Mouse (Mus musculus): ENCODE measurements around the gene Xpo4.
A peak's percentile ranks its signal among the peaks of the same experiment; 100 is the strongest.

The Xpo4 gene

GRCm38 (mm10) chr14:57609816-57610329 is 55.4 kb downstream of the Xpo4 start:
- no peak for DNase-seq (ENCODE audit: low spot score)

DNA sequence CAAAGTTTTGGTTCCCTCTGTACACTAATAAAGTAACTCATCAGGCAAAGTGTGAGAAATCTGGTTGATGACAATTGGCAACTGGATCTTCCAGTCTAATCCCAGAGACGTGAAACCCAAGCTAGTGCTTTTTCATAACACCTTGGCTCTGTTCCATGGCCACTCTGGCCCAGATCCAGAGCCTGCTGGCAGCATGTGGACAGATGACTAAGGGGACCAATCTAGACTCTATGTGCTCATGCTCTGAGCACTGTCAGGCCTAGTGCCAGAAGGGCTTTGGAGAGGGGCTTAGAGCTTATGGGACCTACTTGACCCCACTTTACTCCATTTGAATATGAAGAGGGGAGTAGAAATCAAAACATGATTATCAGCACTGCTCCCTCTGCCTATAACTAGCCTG is 57.7 kb downstream of the Xpo4 start:
- peak; percentile 78 for DNase-seq (ENCODE audit: low spot score)

DNA sequence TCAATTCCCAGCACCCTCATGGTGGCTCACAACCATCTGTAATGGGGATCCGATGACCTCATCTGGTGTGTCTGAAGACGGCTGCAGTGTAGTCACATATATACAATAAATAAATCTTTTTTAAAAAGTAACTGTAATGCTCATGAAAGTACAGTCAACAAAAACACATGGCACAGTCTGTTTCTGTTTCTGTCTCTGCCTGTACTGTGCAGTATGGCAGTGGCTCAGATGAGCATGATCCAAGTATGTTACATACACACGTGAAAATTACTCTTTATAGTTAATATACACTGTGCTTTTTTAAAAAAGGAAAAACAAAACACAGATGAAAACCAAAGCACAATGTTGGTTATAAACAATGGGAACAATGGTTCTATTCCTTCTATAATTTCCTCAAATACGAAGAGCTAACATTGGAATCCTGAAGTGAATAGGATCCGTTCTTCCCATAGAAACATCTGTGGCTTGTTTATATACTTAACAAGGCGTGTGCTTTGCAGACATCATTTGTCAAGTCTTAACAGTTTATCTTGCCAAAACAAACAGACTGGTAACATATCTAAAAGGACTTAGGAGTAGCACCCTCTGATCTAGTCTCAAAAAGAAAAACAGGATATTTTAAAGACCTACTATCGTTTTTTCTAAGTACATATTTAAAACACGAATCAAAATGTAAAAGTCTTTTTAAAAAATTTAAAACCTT is 58.4 kb downstream of the Xpo4 start:
- no peak for DNase-seq (ENCODE audit: low spot score)

DNA sequence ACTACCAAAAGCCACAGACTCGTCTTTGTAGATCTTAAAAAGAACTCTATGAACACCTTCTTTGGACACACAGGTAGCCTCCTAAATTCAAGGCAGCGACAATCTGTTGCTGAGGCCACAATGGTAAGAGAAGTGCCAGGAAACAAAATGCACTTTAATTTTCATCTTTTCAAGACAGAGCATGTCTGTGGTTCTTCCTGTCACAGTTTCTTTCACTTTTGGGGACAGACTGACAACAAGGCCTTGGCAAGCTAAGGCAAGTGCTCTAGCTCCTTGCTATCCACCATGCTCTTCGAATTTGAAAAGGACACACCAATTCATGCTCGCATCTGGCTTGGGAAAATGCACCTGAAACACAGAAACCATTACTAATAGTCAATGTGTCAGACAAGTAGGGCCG is 72.0 kb downstream of the Xpo4 start:
- DNase-seq (ENCODE audit: low spot score), result no peak

- no peak for DNase-seq (ENCODE audit: low spot score)
Observed at GRCm38 (mm10) chr14:57591830-57592229, 73.4 kb downstream of the Xpo4 start.

DNA sequence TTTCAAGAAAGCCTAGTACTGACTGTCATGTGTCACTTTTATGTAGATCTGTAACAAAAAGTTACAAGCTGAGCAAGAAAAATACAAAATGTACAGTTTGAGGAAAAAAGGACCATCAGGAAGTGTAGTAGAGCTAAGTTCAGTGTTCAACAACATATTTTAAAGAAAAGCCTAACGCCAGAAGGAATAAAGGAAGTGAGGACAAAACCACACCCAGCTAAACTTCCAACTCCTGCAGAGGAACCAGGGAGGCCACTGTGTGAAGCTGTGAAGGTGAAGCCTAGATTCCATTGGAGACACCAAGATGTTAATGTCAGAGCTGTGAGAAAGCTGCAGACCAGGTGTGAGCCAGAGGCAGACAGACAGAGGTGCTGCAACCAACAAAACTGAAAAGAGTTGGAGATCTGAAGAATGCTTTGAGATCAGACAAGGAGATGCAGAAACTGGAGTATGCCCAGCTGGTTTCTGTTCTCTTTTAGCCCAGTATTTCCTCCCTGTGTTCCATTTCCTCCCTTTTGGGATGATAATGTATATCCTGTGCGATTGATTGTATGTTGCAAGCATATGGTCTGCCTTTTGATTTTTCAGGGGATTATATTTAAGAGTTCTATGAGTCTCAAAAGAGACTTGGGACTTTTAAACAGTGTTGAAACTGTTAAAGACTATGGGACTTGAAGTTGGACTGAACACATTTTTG is 88.7 kb downstream of the Xpo4 start:
- no peak for DNase-seq (ENCODE audit: low spot score)

DNA sequence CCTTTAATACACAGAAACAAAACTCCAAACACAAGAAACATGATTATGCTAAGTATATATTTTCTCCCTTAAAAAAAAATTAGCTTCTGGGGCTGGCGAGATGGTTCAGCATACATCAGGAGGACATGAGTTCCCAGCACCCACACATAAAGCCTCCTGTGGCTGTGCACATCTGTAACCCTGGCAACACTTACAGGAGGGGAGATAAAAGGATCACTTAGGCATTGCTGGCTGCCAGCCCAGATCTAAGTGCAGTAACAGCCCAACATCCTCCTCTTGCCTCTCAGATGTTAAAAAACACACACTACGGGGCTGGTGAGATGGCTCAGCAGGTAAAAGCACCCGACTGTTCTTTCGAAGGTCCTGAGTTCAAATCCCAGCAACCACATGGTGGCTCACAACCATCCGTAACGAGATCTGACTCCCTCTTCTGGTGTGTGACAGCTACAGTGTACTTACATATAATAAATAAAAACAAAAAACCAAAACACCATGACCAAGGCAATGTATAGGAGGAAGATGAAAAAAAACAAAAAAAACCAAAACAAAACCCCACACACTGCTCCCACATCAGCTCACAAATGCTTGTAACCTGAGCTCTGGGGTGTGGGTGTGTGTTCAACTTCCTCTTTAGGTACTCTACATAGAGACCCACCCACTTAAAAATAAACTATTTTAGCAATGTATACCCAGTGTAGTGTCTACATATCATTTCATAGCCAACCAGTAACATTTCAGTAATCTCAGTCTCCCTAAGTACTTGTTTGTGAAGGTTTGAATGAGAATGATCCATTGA is 90.2 kb downstream of the Xpo4 start:
- DNase-seq (ENCODE audit: low spot score), result no peak

- peak; percentile 87 for DNase-seq (ENCODE audit: low spot score)
Observed at GRCm38 (mm10) chr14:57571155-57572133, 93.8 kb downstream of the Xpo4 start, which contains the start of gene Eef1akmt1. Gene Eef1akmt1 (minus strand): TSS chr14:57571612.

- no peak for DNase-seq (ENCODE audit: low spot score)
Observed at GRCm38 (mm10) chr14:57565626-57566025, 99.6 kb downstream of the Xpo4 start.

DNA sequence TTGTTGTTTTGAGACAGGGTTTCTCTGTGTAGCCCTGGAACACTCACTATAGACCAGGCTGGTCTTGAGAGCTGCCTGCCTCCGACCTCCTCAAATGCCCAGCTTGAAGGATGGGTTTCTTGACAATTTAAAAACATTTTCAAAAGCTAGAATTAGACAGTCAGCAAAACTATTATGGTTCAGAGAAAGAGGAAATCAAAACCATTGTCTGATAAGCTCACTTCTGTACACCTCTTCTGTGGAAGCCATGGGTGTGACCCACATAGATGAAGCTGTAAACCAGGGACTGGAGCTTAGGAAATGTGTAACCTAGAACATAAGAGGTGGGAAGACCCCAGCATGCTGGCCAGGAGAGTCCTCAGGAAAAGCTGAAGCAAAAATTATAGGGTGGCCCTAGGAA is 108.3 kb downstream of the Xpo4 start:
- DNase-seq (ENCODE audit: low spot score), result no peak

DNA sequence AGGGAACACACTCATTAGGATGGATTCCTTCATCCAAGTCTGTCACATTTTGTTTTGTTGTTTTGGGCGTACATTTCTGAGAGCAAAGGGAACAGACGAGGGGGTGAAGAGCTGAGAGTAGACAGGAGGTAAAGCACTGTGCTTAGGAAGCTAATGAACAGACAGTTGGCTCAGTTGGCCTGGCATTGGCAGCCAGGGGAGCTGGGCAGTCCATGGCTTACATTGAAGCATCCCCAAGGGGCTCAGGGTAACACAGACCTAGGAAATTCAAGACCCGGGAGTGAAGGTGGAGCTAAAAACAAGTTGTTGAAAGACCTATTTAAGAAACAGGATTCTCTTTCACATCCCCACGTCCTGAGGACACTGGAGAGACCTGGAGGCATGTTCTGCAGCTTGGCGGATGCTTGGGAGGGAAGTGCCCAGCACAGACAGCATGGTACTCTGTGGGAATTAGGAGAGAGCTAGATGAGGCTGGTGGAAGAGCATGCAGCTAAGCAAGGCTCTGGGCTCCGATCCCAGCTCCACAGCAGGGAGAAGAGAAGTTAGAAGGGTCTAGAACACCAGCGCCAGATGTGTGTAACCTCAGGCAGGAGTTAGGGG is 109.7 kb downstream of the Xpo4 start:
- no peak for DNase-seq (ENCODE audit: low spot score)

GRCm38 (mm10) chr14:57554434-57554833 is 110.8 kb downstream of the Xpo4 start:
- DNase-seq (ENCODE audit: low spot score), result no peak

GRCm38 (mm10) chr14:57552945-57553344 is 112.3 kb downstream of the Xpo4 start:
- DNase-seq (ENCODE audit: low spot score), result no peak

GRCm38 (mm10) chr14:57547062-57547461 is 118.2 kb downstream of the Xpo4 start:
- no peak for DNase-seq (ENCODE audit: low spot score)

DNA sequence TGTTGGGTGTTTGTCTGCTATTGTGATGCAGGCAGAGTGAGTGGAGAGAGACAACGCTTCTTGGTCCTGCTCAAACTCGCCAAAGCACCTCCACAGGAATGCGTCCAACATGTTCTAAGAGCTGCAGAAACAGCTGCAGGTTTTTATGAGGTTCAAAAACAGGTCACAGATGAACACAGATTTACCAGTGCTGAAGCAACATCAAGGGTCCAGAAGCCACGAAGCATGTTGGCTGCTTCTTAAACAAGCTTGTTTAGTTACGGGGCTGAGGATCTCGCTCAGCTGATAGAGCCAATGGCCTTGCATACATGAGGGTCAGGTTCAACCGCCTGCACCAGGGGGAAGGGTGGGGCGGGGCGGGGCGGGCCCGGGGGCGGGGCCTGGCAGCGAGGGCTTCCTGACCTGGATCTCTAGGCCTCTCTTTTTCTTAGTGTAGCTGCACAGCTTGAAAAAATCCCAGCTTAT is 118.6 kb downstream of the Xpo4 start:
- DNase-seq (ENCODE audit: low spot score), result no peak

GRCm38 (mm10) chr14:57546131-57546530 is 119.1 kb downstream of the Xpo4 start:
- no peak for DNase-seq (ENCODE audit: low spot score)

DNA sequence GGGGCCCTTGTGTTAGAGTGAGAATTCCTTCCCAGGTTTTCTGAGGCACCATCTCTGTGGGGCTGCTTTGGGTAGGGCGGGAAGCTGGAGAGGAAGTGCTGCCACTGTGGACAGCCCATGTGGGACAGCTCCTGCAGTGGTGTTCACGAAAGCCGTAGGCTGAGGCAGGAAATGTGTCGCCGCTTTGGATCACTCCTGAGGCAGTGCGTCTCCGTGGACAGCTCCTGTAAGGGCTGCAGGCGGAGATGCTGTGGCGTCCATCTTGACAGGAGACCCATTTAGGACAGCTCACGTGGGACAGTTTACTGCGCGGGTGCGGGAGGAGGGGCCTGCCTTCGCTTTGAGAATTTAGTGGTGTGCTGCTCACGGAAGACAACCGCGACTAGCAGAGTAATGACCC is 119.7 kb downstream of the Xpo4 start:
- DNase-seq (ENCODE audit: low spot score), result no peak

- DNase-seq (ENCODE audit: low spot score), result no peak
Observed at GRCm38 (mm10) chr14:57543420-57544039, 121.7 kb downstream of the Xpo4 start.

DNA sequence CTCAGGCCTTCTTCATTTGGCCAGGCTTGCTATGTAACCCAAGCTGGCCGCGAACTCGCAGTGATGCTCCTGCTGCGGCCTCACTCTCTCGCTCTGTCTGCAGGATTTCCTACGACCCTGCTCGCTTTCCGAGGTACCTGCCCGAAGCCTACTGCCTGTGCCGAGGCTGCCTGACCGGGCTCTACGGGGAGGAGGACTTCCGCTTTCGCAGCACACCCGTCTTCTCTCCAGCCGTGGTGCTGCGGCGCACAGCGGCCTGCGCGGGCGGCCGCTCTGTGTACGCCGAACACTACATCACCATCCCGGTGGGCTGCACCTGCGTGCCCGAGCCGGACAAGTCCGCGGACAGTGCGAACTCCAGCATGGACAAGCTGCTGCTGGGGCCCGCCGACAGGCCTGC is 123.0 kb downstream of the Xpo4 start:
- no peak for DNase-seq (ENCODE audit: low spot score)

DNA sequence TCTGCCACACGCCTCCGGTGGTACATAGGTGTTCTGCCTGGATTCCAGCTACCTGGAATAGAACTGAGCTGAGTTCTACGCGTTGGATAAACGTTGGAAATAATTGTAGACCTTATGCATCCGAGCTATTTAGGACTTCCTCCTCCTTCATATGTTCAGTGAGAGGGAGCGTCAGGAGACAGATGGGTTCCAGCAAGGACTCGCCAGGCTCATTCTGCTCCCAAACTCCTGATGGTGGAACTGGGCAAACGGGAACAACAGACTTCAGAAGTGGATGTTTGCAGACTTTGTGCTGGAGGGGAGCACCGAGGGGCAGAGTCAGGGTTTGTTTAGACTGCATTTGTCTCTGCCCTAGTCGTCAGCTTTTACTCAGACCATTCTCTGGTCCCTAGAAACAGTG is 124.5 kb downstream of the Xpo4 start:
- no peak for DNase-seq (ENCODE audit: low spot score)

Data from layer of hippocampus, adult 9-10 months (tissue).